Mouse (Mus musculus) heart, embryonic 11.5 days (tissue): Measurements from ENCODE around the gene Gm44596. TPM values are rescaled to one million over a fixed set of nuclear protein-coding genes. Genes with fewer than 3 reads are reported as not detected.
A peak's percentile ranks its signal among the peaks of the same experiment; 100 is the strongest.

Experiments used
- ATAC-seq: fragments of 200-750 bp; cut with Nextera tagmentation; replicated peaks from 2 replicates; pipeline ENCODE4 v1.8.0; 2017; ENCODE audit warnings: moderate library complexity; ENCODE audit not compliant: insufficient number of reproducible peaks, low FRiP score, low TSS enrichment
- H3K27ac ChIP-seq: fragments of 300-500 bp; sonication (generic); 2 replicates; pipeline ENCODE4 v1.5.1; 2014; ENCODE audit warnings: mild to moderate bottlenecking, low read depth, low read length
- H3K27me3 ChIP-seq: fragments of 300-500 bp; sonication (generic); 2 replicates; pipeline ENCODE4 v1.6.1; 2014; ENCODE audit warnings: mild to moderate bottlenecking, low read length, mixed read lengths; ENCODE audit not compliant: control insufficient read depth, insufficient read depth
- H3K36me3 ChIP-seq: fragments of 300-500 bp; sonication (generic); 2 replicates; pipeline ENCODE4 v1.6.1; 2014; ENCODE audit warnings: mild to moderate bottlenecking, low read length, moderate library complexity, mixed read lengths; ENCODE audit not compliant: control insufficient read depth, insufficient read depth
- H3K4me1 ChIP-seq: fragments of 300-500 bp; sonication (generic); 2 replicates; pipeline ENCODE4 v1.6.1; 2014; ENCODE audit warnings: low read length; ENCODE audit not compliant: control insufficient read depth, insufficient read depth
- H3K4me2 ChIP-seq: fragments of 300-500 bp; sonication (generic); 2 replicates; pipeline ENCODE4 v1.6.1; 2014; ENCODE audit warnings: mild to moderate bottlenecking, moderate library complexity
- H3K4me3 ChIP-seq: fragments of 300-500 bp; sonication (generic); 2 replicates; pipeline ENCODE4 v1.5.1; 2014; ENCODE audit warnings: low read depth, low read length
- H3K9ac ChIP-seq: fragments of 300-500 bp; sonication (generic); 2 replicates; pipeline ENCODE4 v1.6.1; 2014; ENCODE audit warnings: mild to moderate bottlenecking, low read depth, low read length, moderate library complexity
- H3K9me3 ChIP-seq: fragments of 300-500 bp; sonication (generic); replicated peaks from 2 replicates; pipeline ENCODE4 v1.6.1; 2016; ENCODE audit warnings: low read length; ENCODE audit not compliant: control insufficient read depth
- WGBS: fragments of 180-500 bp; shearing (Covaris S2); extraction: QIAGEN DNeasy Blood & Tissue Kit; methylation state at CpG from one replicate; pipeline ENCODE4 v1.1.7; 2014; ENCODE audit not compliant: insufficient replicate concordance; 5-methylcytosine and 5-hydroxymethylcytosine counted together
- polyA plus RNA-seq: library from polyadenylated mRNA; unstranded; fragments of >200 nt; fragmentation: Nextera tagmentation; extraction: Ambion mirVana; gene quantifications from 2 replicates; pipeline ENCODE4 v1.2.1, GENCODE M21; 2014

Gm44596 gene
- polyA plus RNA-seq, 1 experiment from 2014 or later: not detected

GRCm38 (mm10) chr6:128429300-128429699, 54.0 kb downstream of the Gm44596 start:
- Histone ChIP-seq H3K9me3 (no peaks in the 10 kb centered on the region), H3K4me1 (no peaks in the 10 kb centered on the region), H3K36me3 (peaks cover 51% of the 10 kb centered on the region), H3K27me3 (no peaks in the 10 kb centered on the region), H3K4me2 (no peak overlapping the region), H3K27ac (no peak overlapping the region), H3K4me3 (no peak overlapping the region), H3K9ac (no peak overlapping the region)
- no peak for ATAC-seq
- WGBS: 94% methylated on average over 2 of the region's 2 CpGs

DNA sequence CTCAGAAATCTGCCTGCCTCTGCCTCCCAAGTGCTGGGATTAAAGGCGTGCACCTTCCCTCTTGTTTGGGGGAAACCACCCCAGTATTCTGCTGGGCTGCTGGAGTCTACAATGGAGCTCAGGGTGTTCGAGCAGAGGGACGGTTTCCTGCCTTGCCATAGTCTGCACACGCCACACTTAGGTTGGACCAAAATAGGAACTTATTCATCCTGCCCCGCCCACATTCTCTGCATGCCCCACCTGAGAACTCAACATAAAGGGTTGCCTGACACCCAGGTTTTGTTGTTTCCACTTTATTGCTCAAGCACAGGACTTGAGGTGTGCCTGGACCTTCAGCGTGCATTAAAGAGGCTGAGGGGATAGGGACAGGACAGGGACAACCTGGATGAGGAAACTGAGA, 54.5 kb downstream of the Gm44596 start:
- Histone ChIP-seq H3K27me3 (no peaks in the 10 kb centered on the region), H3K9ac (no peak overlapping the region), H3K4me2 (no peak overlapping the region), H3K36me3 (peaks cover 55% of the 10 kb centered on the region), H3K4me1 (peaks cover 4% of the 10 kb centered on the region), H3K9me3 (no peaks in the 10 kb centered on the region), H3K27ac (no peak overlapping the region), H3K4me3 (no peak overlapping the region)
- ATAC-seq: no peak
- WGBS: 87% methylated on average over 6 of the region's 6 CpGs

DNA sequence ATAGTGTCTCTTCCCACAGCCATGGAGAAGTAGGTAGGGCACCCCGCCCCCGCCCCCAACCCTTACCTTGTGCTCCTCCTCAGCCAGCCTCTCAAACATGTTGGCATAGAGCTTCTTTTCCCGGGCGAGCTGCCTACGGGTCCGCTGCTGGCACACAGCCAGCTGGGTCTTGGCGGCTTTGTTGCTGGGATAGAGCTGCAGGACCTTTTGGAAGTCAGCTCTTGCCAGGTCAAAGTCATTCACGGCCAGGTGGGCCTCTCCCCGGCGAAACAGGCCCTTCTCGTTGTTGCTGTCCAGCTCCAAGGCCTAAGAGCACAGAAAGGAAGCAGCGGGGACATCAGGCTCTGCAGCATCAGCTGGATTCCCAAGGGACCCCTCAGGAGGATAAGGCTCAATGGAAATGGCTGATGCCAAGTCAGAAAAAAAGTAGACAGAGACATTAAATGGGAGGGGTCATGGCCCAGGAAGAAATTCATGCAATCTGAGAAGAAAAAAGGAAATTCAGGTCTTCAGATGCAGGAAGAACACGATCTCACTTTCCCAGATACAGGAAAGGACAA, 57.1 kb downstream of the Gm44596 start:
- H3K4me3 ChIP-seq: no peak overlapping the region
- peaks cover 22% of the 10 kb centered on the region for H3K4me1 ChIP-seq
- no peak for ATAC-seq
- H3K36me3 ChIP-seq: peaks cover 59% of the 10 kb centered on the region
- WGBS: 94% methylated on average over 13 of the region's 13 CpGs
- H3K27ac ChIP-seq: no peak overlapping the region
- no peak overlapping the region for H3K4me2 ChIP-seq
- H3K27me3 ChIP-seq: no peaks in the 10 kb centered on the region
- H3K9ac ChIP-seq: no peak overlapping the region
- no peaks in the 10 kb centered on the region for H3K9me3 ChIP-seq

- Histone ChIP-seq H3K27ac (no peak overlapping the region), H3K36me3 (peaks cover 57% of the 10 kb centered on the region), H3K4me2 (no peak overlapping the region), H3K9ac (no peak overlapping the region), H3K9me3 (no peaks in the 10 kb centered on the region), H3K27me3 (no peaks in the 10 kb centered on the region), H3K4me3 (no peak overlapping the region), H3K4me1 (peaks cover 22% of the 10 kb centered on the region)
- 89% methylated on average over 13 of the region's 13 CpGs for WGBS
- no peak for ATAC-seq
Observed at GRCm38 (mm10) chr6:128433566-128433965, 58.3 kb downstream of the Gm44596 start.

DNA sequence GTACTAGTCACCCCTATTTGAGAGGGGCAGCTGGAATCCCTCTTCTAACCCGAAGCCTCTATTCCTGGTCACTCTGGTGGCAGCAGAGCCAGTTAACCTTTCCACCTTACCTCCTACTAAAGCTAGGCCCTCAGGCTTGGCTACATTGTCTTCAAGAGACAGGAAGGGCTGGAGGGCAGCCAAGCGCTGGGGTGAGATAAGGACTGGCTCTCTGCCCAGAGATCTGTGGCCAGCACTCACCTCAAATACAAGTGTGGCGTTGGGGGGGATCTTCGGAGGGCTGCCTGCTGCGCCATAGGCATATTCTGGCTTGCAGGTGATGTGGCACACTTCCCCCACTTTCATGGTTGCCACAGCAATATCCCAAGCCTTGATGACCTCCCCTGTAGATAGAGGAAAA, 60.2 kb downstream of the Gm44596 start:
- H3K9me3 ChIP-seq: no peaks in the 10 kb centered on the region
- no peaks in the 10 kb centered on the region for H3K27me3 ChIP-seq
- peaks cover 27% of the 10 kb centered on the region for H3K4me1 ChIP-seq
- no peak overlapping the region for H3K4me3 ChIP-seq
- ATAC-seq: no peak
- H3K27ac ChIP-seq: peak overlapping the region; percentile 7; the same call in 1 of the 2 replicates
- peaks cover 43% of the 10 kb centered on the region for H3K36me3 ChIP-seq
- H3K9ac ChIP-seq: no peak overlapping the region
- H3K4me2 ChIP-seq: 0 out of 2 replicates have a peak overlapping the region, but pooled peaks have one; percentile 20
- WGBS: 32% methylated on average over 5 of the region's 5 CpGs

GRCm38 (mm10) chr6:128436356-128437005, 61.2 kb downstream of the Gm44596 start:
- no peak for ATAC-seq
- Histone ChIP-seq H3K36me3 (peaks cover 37% of the 10 kb centered on the region), H3K4me1 (peaks cover 27% of the 10 kb centered on the region), H3K4me2 (peak overlapping the region; percentile 75), H3K27me3 (no peaks in the 10 kb centered on the region), H3K4me3 (peak overlapping the region; percentile 95), H3K27ac (no peak overlapping the region), H3K9me3 (no peaks in the 10 kb centered on the region), H3K9ac (no peak overlapping the region; the same call in 1 of the 2 replicates)
- WGBS: 80% methylated on average over 8 of the region's 8 CpGs

- Histone ChIP-seq H3K4me1 (peaks cover 27% of the 10 kb centered on the region), H3K36me3 (peaks cover 28% of the 10 kb centered on the region)
- 2% methylated on average over 10 of the region's 10 CpGs for WGBS
Observed at GRCm38 (mm10) chr6:128437288-128437687, 62.0 kb downstream of the Gm44596 start.

DNA sequence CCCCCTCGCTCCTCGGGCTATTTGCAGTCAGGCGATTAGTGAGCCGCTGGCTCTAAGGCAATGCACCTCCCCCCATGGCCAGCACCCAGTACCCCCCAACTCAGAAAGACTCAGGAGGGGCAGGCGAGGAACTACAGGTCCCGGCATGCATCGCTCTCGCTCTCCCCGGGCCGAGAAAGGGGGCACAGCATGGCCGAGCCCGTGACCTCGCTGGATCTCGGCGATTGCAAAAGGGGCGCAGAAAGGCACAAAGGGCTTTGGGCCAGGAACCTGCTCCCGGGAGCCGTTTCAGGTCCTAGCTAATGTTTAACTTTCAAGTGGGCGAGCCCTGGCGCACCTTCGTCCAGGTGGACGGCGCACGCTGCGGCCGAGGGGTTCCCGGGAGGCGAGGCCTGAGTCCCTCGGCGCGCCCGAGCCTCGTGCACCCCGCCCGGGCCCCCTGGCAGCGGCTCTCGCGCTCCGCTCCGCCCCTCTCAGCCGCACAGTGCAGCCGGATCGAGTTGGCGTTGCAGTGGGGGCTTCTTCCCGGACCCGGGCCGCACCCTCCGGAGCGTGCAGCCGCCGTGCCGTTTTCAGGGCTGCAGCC, 62.5 kb downstream of the Gm44596 start:
- no peaks in the 10 kb centered on the region for H3K27me3 ChIP-seq
- no peaks in the 10 kb centered on the region for H3K9me3 ChIP-seq
- peak overlapping the region; percentile 75 for H3K4me2 ChIP-seq
- WGBS: under 1% methylated on average over 52 of the region's 52 CpGs
- peak; percentile 75 for ATAC-seq
- H3K36me3 ChIP-seq: peaks cover 23% of the 10 kb centered on the region
- peak overlapping the region; percentile 95 for H3K27ac ChIP-seq
- peak overlapping the region; percentile 98 for H3K9ac ChIP-seq
- peak overlapping the region; percentile 95 for H3K4me3 ChIP-seq
- peaks cover 27% of the 10 kb centered on the region for H3K4me1 ChIP-seq

More at GRCm38 (mm10) chr6:128437288-128437687, 62.0 kb downstream of the Gm44596 start:
- peak overlapping the region; percentile 98 for H3K9ac ChIP-seq
- peak overlapping the region; percentile 95 for H3K4me3 ChIP-seq
- peak overlapping the region; percentile 95; the same call in 1 of the 2 replicates for H3K27ac ChIP-seq
- no peak for ATAC-seq
- no peaks in the 10 kb centered on the region for H3K27me3 ChIP-seq
- H3K4me2 ChIP-seq: peak overlapping the region; percentile 75
- no peaks in the 10 kb centered on the region for H3K9me3 ChIP-seq
